Mouse (Mus musculus) stomach, postnatal 0 days (tissue): Measurements from ENCODE around the gene Cpxm2. TPM values are rescaled to one million over a fixed set of nuclear protein-coding genes. Genes with fewer than 3 reads are reported as not detected.

Source experiments
- ATAC-seq: fragments of 200-750 bp; cut with Nextera tagmentation; 2 replicates; pipeline ENCODE4 v1.8.0; 2017; ENCODE audit not compliant: low FRiP score, low TSS enrichment
- DNase-seq: peaks from one replicate; pipeline ENCODE4 v3.0.0-alpha.2; 2016; ENCODE audit warnings: low spot score
- H3K27ac ChIP-seq: fragments of 300-500 bp; sonication (generic); replicated peaks from 2 replicates; pipeline ENCODE4 v1.5.1; 2014; ENCODE audit warnings: mild to moderate bottlenecking, control low read depth
- H3K27me3 ChIP-seq: fragments of 300-500 bp; sonication (generic); 2 replicates; pipeline ENCODE4 v1.6.1; 2014; ENCODE audit warnings: low read length; ENCODE audit not compliant: control insufficient read depth, insufficient read depth
- H3K36me3 ChIP-seq: fragments of 300-500 bp; sonication (generic); 2 replicates; pipeline ENCODE4 v1.6.1; 2014; ENCODE audit warnings: low read length, mixed read lengths; ENCODE audit not compliant: control insufficient read depth, insufficient read depth
- H3K4me1 ChIP-seq: fragments of 300-500 bp; sonication (generic); replicated peaks from 2 replicates; pipeline ENCODE4 v1.6.1; 2014; ENCODE audit warnings: antibody characterized with exemption; ENCODE audit not compliant: control insufficient read depth, insufficient read depth
- H3K4me2 ChIP-seq: fragments of 300-500 bp; sonication (generic); replicated peaks from 2 replicates; pipeline ENCODE4 v1.6.1; 2014; ENCODE audit warnings: low read depth, mild to moderate bottlenecking, control low read depth, moderate library complexity
- H3K4me3 ChIP-seq: fragments of 300-500 bp; sonication (generic); 2 replicates; pipeline ENCODE4 v1.5.1; 2014; ENCODE audit warnings: low read depth, low read length, control low read depth
- H3K9ac ChIP-seq: fragments of 300-500 bp; sonication (generic); 2 replicates; pipeline ENCODE4 v1.6.1; 2014; ENCODE audit warnings: mild to moderate bottlenecking, low read length, control low read depth, mixed read lengths
- H3K9me3 ChIP-seq: fragments of 300-500 bp; sonication (generic); 2 replicates; pipeline ENCODE4 v1.6.1; 2016; ENCODE audit warnings: low read length; ENCODE audit not compliant: control insufficient read depth
- CTCF ChIP-seq: IDR thresholded peaks from 2 replicates; pipeline ENCODE4 v1.5.1; 2016; ENCODE audit warnings: antibody characterized with exemption, low read depth, mild to moderate bottlenecking, moderate library complexity
- EP300 ChIP-seq: optimal IDR thresholded peaks from 2 replicates; pipeline ENCODE3; 2016; ENCODE audit warnings: antibody characterized with exemption
- WGBS: fragments of 180-500 bp; shearing (Covaris S2); extraction: QIAGEN DNeasy Blood & Tissue Kit; methylation state at CpG from one replicate; pipeline ENCODE4 v1.1.7; 2014; 5-methylcytosine and 5-hydroxymethylcytosine counted together
- polyA plus RNA-seq: library from polyadenylated mRNA; unstranded; fragments of >200 nt; fragmentation: Nextera tagmentation; extraction: Ambion mirVana; gene quantifications from 2 replicates; pipeline ENCODE4 v1.2.1, GENCODE M21; 2015

The Cpxm2 gene
- polyA plus RNA-seq, 1 experiment from 2014 or later = 7.8 TPM

- TF ChIP-seq CTCF (no peak), EP300 (no peak)
- 74% methylated on average over 7 of the region's 7 CpGs for WGBS
- no peak for ATAC-seq
- H3K9ac ChIP-seq = no peak overlapping the region
- H3K36me3 ChIP-seq = no peaks in the 10 kb centered on the region
- no peaks in the 10 kb centered on the region for H3K9me3 ChIP-seq
- no peak overlapping the region for H3K4me3 ChIP-seq
- no peak overlapping the region for H3K4me2 ChIP-seq
- no peaks in the 10 kb centered on the region for H3K27me3 ChIP-seq
- no peaks in the 10 kb centered on the region for H3K4me1 ChIP-seq
- DNase-seq = no peak
- no peak overlapping the region for H3K27ac ChIP-seq
Observed at GRCm38 (mm10) chr7:132123211-132123610, 31.3 kb downstream of the Cpxm2 start.

GRCm38 (mm10) chr7:132119817-132120216 lies 34.7 kb downstream of the Cpxm2 start:
- Histone ChIP-seq H3K9me3 (no peaks in the 10 kb centered on the region), H3K9ac (no peak overlapping the region), H3K27me3 (no peaks in the 10 kb centered on the region), H3K4me1 (no peaks in the 10 kb centered on the region), H3K36me3 (no peaks in the 10 kb centered on the region), H3K27ac (no peak overlapping the region), H3K4me2 (no peak overlapping the region), H3K4me3 (no peak overlapping the region)
- TF ChIP-seq EP300 (no peak), CTCF (no peak)
- 82% methylated on average over 4 of the region's 4 CpGs for whole genome bisulfite sequencing
- DNase-seq (no peak), ATAC-seq (no peak)

GRCm38 (mm10) chr7:132111770-132112169 lies 42.8 kb downstream of the Cpxm2 start:
- ATAC-seq (no peak), DNase-seq (no peak)
- H3K9me3 ChIP-seq = no peaks in the 10 kb centered on the region
- no peaks in the 10 kb centered on the region for H3K27me3 ChIP-seq
- 79% methylated on average over 5 of the region's 5 CpGs for WGBS
- H3K4me2 ChIP-seq = no peak overlapping the region
- no peaks in the 10 kb centered on the region for H3K4me1 ChIP-seq
- H3K9ac ChIP-seq = no peak overlapping the region
- no peak overlapping the region for H3K4me3 ChIP-seq
- no peaks in the 10 kb centered on the region for H3K36me3 ChIP-seq
- TF ChIP-seq CTCF (no peak), EP300 (no peak)
- H3K27ac ChIP-seq = no peak overlapping the region

- no peaks in the 10 kb centered on the region for H3K4me1 ChIP-seq
- no peak overlapping the region for H3K27ac ChIP-seq
- no peaks in the 10 kb centered on the region for H3K36me3 ChIP-seq
- no peak for DNase-seq
- no peak overlapping the region for H3K4me2 ChIP-seq
- no peak for ATAC-seq
- no peak for TF ChIP-seq CTCF
- TF ChIP-seq EP300 = no peak
- 74% methylated on average over 3 of the region's 3 CpGs for WGBS
- H3K9ac ChIP-seq = no peak overlapping the region
- no peaks in the 10 kb centered on the region for H3K27me3 ChIP-seq
- H3K4me3 ChIP-seq = no peak overlapping the region
- H3K9me3 ChIP-seq = no peaks in the 10 kb centered on the region
Observed at GRCm38 (mm10) chr7:132110308-132110707, 44.2 kb downstream of the Cpxm2 start.

GRCm38 (mm10) chr7:132106891-132107290 lies 47.6 kb downstream of the Cpxm2 start:
- no peaks in the 10 kb centered on the region for H3K9me3 ChIP-seq
- H3K4me3 ChIP-seq = no peak overlapping the region
- no peak overlapping the region for H3K27ac ChIP-seq
- H3K9ac ChIP-seq = no peak overlapping the region
- no peaks in the 10 kb centered on the region for H3K36me3 ChIP-seq
- no peak for ATAC-seq
- TF ChIP-seq CTCF (no peak), EP300 (no peak)
- H3K4me1 ChIP-seq = no peaks in the 10 kb centered on the region
- WGBS = 74% methylated on average over 4 of the region's 4 CpGs
- no peak for DNase-seq
- H3K27me3 ChIP-seq = no peaks in the 10 kb centered on the region
- no peak overlapping the region for H3K4me2 ChIP-seq

- H3K36me3 ChIP-seq = no peaks in the 10 kb centered on the region
- no peaks in the 10 kb centered on the region for H3K27me3 ChIP-seq
- H3K9ac ChIP-seq = no peak overlapping the region
- no peak overlapping the region for H3K4me2 ChIP-seq
- no peak overlapping the region for H3K27ac ChIP-seq
- WGBS = 80% methylated on average over 4 of the region's 4 CpGs
- H3K4me3 ChIP-seq = no peak overlapping the region
- no peaks in the 10 kb centered on the region for H3K9me3 ChIP-seq
- DNase-seq (no peak), ATAC-seq (no peak)
- TF ChIP-seq EP300 (no peak), CTCF (no peak)
- H3K4me1 ChIP-seq = no peaks in the 10 kb centered on the region
Observed at GRCm38 (mm10) chr7:132105326-132105725, 49.2 kb downstream of the Cpxm2 start.
